Mouse (Mus musculus) hindbrain, embryonic 12.5 days (tissue): ENCODE results near the gene Zfp94. TPM values are rescaled to one million over a fixed set of nuclear protein-coding genes. Genes with fewer than 3 reads are reported as not detected.
A peak's percentile ranks its signal among the peaks of the same experiment; 100 is the strongest.
"Not testable (repeated sequence)": the region's sequence is repeated elsewhere in the genome, so short reads cannot be mapped to it uniquely, and the experiment has no call there.

Source experiments
- ATAC-seq: fragments of 200-750 bp; cut with Nextera tagmentation; 2 replicates; pipeline ENCODE4 v1.8.0; 2017; ENCODE audit warnings: moderate TSS enrichment; ENCODE audit not compliant: low FRiP score
- H3K27ac ChIP-seq: fragments of 300-500 bp; sonication (generic); 2 replicates; pipeline ENCODE4 v1.5.1; 2016; ENCODE audit warnings: mild to moderate bottlenecking
- H3K27me3 ChIP-seq: fragments of 300-500 bp; sonication (generic); 2 replicates; pipeline ENCODE4 v1.6.1; 2016; ENCODE audit warnings: mild to moderate bottlenecking
- H3K36me3 ChIP-seq: fragments of 300-500 bp; sonication (generic); 2 replicates; pipeline ENCODE4 v1.6.1; 2016; ENCODE audit warnings: mild to moderate bottlenecking
- H3K4me1 ChIP-seq: fragments of 300-500 bp; sonication (generic); 2 replicates; pipeline ENCODE4 v1.6.1; 2016
- H3K4me2 ChIP-seq: fragments of 300-500 bp; sonication (generic); replicated peaks from 2 replicates; pipeline ENCODE4 v1.6.1; 2016; ENCODE audit warnings: mild to moderate bottlenecking
- H3K4me3 ChIP-seq: fragments of 300-500 bp; sonication (generic); 2 replicates; pipeline ENCODE4 v1.5.1; 2016; ENCODE audit warnings: mild to moderate bottlenecking
- H3K9ac ChIP-seq: fragments of 300-500 bp; sonication (generic); 2 replicates; pipeline ENCODE4 v1.6.1; 2016; ENCODE audit warnings: mild to moderate bottlenecking, moderate library complexity
- H3K9me3 ChIP-seq: fragments of 300-500 bp; sonication (generic); replicated peaks from 2 replicates; pipeline ENCODE4 v1.6.1; 2016; ENCODE audit warnings: mild to moderate bottlenecking
- WGBS: fragments of 180-500 bp; shearing (Covaris S2); methylation state at CpG from one replicate; pipeline ENCODE4 v1.1.7; 2016; 5-methylcytosine and 5-hydroxymethylcytosine counted together
- polyA plus RNA-seq: library from polyadenylated mRNA; unstranded; fragments of >200 nt; fragmentation: Nextera tagmentation; extraction: Ambion mirVana; gene quantifications from 2 replicates; pipeline ENCODE4 v1.2.1, GENCODE M21; 2016

Zfp94 gene
- polyA plus RNA-seq, 1 experiment from 2014 or later = 18.2 TPM

- Histone ChIP-seq H3K27me3 (no peaks in the 10 kb centered on the region), H3K9me3 (no peaks in the 10 kb centered on the region), H3K36me3 (peaks cover 80% of the 10 kb centered on the region), H3K9ac (no peak overlapping the region), H3K27ac (no peak overlapping the region), H3K4me2 (no peak overlapping the region), H3K4me1 (no peaks in the 10 kb centered on the region), H3K4me3 (no peak overlapping the region)
- WGBS = 95% methylated on average over 4 of the region's 4 CpGs
- ATAC-seq = no peak
Measured at GRCm38 (mm10) chr7:24290106-24290693, 26.3 kb downstream of the Zfp94 start.

GRCm38 (mm10) chr7:24288512-24288911 lies 28.0 kb downstream of the Zfp94 start:
- Histone ChIP-seq H3K4me2 (no peak overlapping the region), H3K9ac (no peak overlapping the region), H3K27ac (no peak overlapping the region), H3K4me1 (no peaks in the 10 kb centered on the region), H3K27me3 (no peaks in the 10 kb centered on the region), H3K4me3 (no peak overlapping the region), H3K9me3 (no peaks in the 10 kb centered on the region), H3K36me3 (peaks cover 64% of the 10 kb centered on the region)
- ATAC-seq = no peak
- WGBS = 87% methylated on average over 6 of the region's 6 CpGs

GRCm38 (mm10) chr7:24287670-24288069 lies 28.8 kb downstream of the Zfp94 start:
- 81% methylated on average over 5 of the region's 5 CpGs for WGBS
- Histone ChIP-seq H3K4me2 (no peak overlapping the region), H3K27me3 (no peaks in the 10 kb centered on the region), H3K4me3 (no peak overlapping the region), H3K9ac (no peak overlapping the region), H3K9me3 (no peaks in the 10 kb centered on the region), H3K4me1 (no peaks in the 10 kb centered on the region), H3K36me3 (peaks cover 55% of the 10 kb centered on the region), H3K27ac (no peak overlapping the region)
- no peak for ATAC-seq

GRCm38 (mm10) chr7:24286916-24287315 lies 29.6 kb downstream of the Zfp94 start:
- Histone ChIP-seq H3K4me1 (no peaks in the 10 kb centered on the region), H3K27me3 (no peaks in the 10 kb centered on the region), H3K36me3 (peaks cover 48% of the 10 kb centered on the region), H3K4me2 (no peak overlapping the region), H3K9ac (no peak overlapping the region), H3K9me3 (no peaks in the 10 kb centered on the region), H3K4me3 (no peak overlapping the region), H3K27ac (no peak overlapping the region)
- WGBS = 75% methylated on average over 4 of the region's 4 CpGs
- no peak for ATAC-seq

- no peak overlapping the region for H3K4me2 ChIP-seq
- H3K27me3 ChIP-seq = no peaks in the 10 kb centered on the region
- no peak overlapping the region for H3K4me3 ChIP-seq
- ATAC-seq = no peak
- WGBS = 48% methylated on average over 4 of the region's 4 CpGs
- H3K9ac ChIP-seq = no peak overlapping the region
- no peak overlapping the region for H3K27ac ChIP-seq
- peaks cover 39% of the 10 kb centered on the region for H3K36me3 ChIP-seq
- no peaks in the 10 kb centered on the region for H3K4me1 ChIP-seq
- H3K9me3 ChIP-seq = no peaks in the 10 kb centered on the region
Measured at GRCm38 (mm10) chr7:24286090-24286489, 30.4 kb downstream of the Zfp94 start.

GRCm38 (mm10) chr7:24280858-24281145 lies 35.7 kb downstream of the Zfp94 start:
- ATAC-seq = no peak
- no peak overlapping the region for H3K27ac ChIP-seq
- H3K4me3 ChIP-seq = no peak overlapping the region
- no peaks in the 10 kb centered on the region for H3K9me3 ChIP-seq
- H3K9ac ChIP-seq = no peak overlapping the region
- no peaks in the 10 kb centered on the region for H3K27me3 ChIP-seq
- WGBS = 57% methylated on average over 4 of the region's 4 CpGs
- H3K36me3 ChIP-seq = peaks cover 16% of the 10 kb centered on the region
- H3K4me2 ChIP-seq = no peak overlapping the region
- H3K4me1 ChIP-seq = no peaks in the 10 kb centered on the region

GRCm38 (mm10) chr7:24280031-24280857 lies 36.2 kb downstream of the Zfp94 start:
- 58% methylated on average over 10 of the region's 10 CpGs for WGBS
- H3K9me3 ChIP-seq = no peaks in the 10 kb centered on the region
- no peak overlapping the region for H3K27ac ChIP-seq
- H3K4me1 ChIP-seq = no peaks in the 10 kb centered on the region
- no peak overlapping the region for H3K4me2 ChIP-seq
- H3K27me3 ChIP-seq = no peaks in the 10 kb centered on the region
- H3K36me3 ChIP-seq = peaks cover 21% of the 10 kb centered on the region
- no peak overlapping the region for H3K9ac ChIP-seq
- H3K4me3 ChIP-seq = no peak overlapping the region
- ATAC-seq = no peak

- not testable (repeated sequence) for H3K27me3 ChIP-seq, H3K4me3 ChIP-seq, H3K4me1 ChIP-seq, H3K4me2 ChIP-seq, H3K9me3 ChIP-seq, H3K9ac ChIP-seq, H3K27ac ChIP-seq, ATAC-seq
- peaks cover 36% of the 10 kb centered on the region for H3K36me3 ChIP-seq
- WGBS = 88% methylated on average over 3 of the region's 3 CpGs
Measured at GRCm38 (mm10) chr7:24278771-24279170, 37.7 kb downstream of the Zfp94 start.

- H3K27ac ChIP-seq = no peak overlapping the region
- H3K27me3 ChIP-seq = no peaks in the 10 kb centered on the region
- H3K4me1 ChIP-seq = 0 out of 2 replicates have a peak, but pooled peaks cover 5% of the 10 kb centered on the region
- no peak overlapping the region for H3K4me2 ChIP-seq
- no peak for ATAC-seq
- peaks cover 41% of the 10 kb centered on the region for H3K36me3 ChIP-seq
- no peaks in the 10 kb centered on the region for H3K9me3 ChIP-seq
- no peak overlapping the region for H3K9ac ChIP-seq
- H3K4me3 ChIP-seq = no peak overlapping the region
- WGBS = 92% methylated on average over 4 of the region's 4 CpGs
Measured at GRCm38 (mm10) chr7:24274456-24274855, 42.0 kb downstream of the Zfp94 start.

- H3K36me3 ChIP-seq = peaks cover 28% of the 10 kb centered on the region
- no peak overlapping the region for H3K4me2 ChIP-seq
- H3K27me3 ChIP-seq = no peaks in the 10 kb centered on the region
- H3K9ac ChIP-seq = no peak overlapping the region
- no peaks in the 10 kb centered on the region for H3K9me3 ChIP-seq
- H3K4me1 ChIP-seq = 0 out of 2 replicates have a peak, but pooled peaks cover 5% of the 10 kb centered on the region
- ATAC-seq = no peak
- 92% methylated on average over 6 of the region's 6 CpGs for WGBS
- no peak overlapping the region for H3K4me3 ChIP-seq
- H3K27ac ChIP-seq = no peak overlapping the region
Measured at GRCm38 (mm10) chr7:24271191-24271590, 45.3 kb downstream of the Zfp94 start.

- whole genome bisulfite sequencing = under 1% methylated on average over 12 of the region's 12 CpGs
- peak within 1 kb of the TSS; percentile 78 for H3K9ac ChIP-seq
- H3K9me3 ChIP-seq = no peaks in the 10 kb centered on the region
- peak; percentile 93 for ATAC-seq
- peak within 1 kb of the TSS; percentile 77 for H3K4me2 ChIP-seq
- H3K27ac ChIP-seq = peak within 1 kb of the TSS; percentile 80
- H3K36me3 ChIP-seq = peaks cover 20% of the 10 kb centered on the region
- 0 out of 2 replicates have a peak, but pooled peaks cover 5% of the 10 kb centered on the region for H3K4me1 ChIP-seq
- H3K4me3 ChIP-seq = peak within 1 kb of the TSS; percentile 56
- H3K27me3 ChIP-seq = no peaks in the 10 kb centered on the region
Measured at GRCm38 (mm10) chr7:24270288-24270672, 46.2 kb downstream of the Zfp94 start, which contains the start of gene Zfp93. TSS of gene Zfp93 (plus strand) at chr7:24270420.

GRCm38 (mm10) chr7:24269667-24270287 lies 46.7 kb downstream of the Zfp94 start:
- 0 out of 2 replicates have a peak, but pooled peaks cover 5% of the 10 kb centered on the region for H3K4me1 ChIP-seq
- no peaks in the 10 kb centered on the region for H3K9me3 ChIP-seq
- H3K36me3 ChIP-seq = peaks cover 15% of the 10 kb centered on the region
- peak; percentile 77 for ATAC-seq
- H3K4me3 ChIP-seq = peak overlapping the region; percentile 56
- WGBS = 33% methylated on average over 7 of the region's 7 CpGs
- H3K27me3 ChIP-seq = no peaks in the 10 kb centered on the region
- H3K4me2 ChIP-seq = peak overlapping the region; percentile 77
- peak overlapping the region; percentile 78 for H3K9ac ChIP-seq
- H3K27ac ChIP-seq = peak overlapping the region; percentile 80; the same call in 1 of the 2 replicates
